Mouse (Mus musculus) kidney, adult 2 months (tissue): Measurements from ENCODE around the gene Pappa2.

Source experiments
- CTCF ChIP-seq: fragments of 200-500 bp; conservative IDR thresholded peaks from 2 replicates; pipeline ENCODE4 v1.5.1; 2011; ENCODE audit warnings: low read depth, mild to moderate bottlenecking, control low read depth, low read length, moderate library complexity, mixed read lengths; ENCODE audit not compliant: insufficient read depth, insufficient read length
- POLR2A ChIP-seq: fragments of 200-500 bp; IDR thresholded peaks from one replicate; pipeline ENCODE4 v1.6.1; 2011; ENCODE audit warnings: low read depth, low read length, control low read depth

DNA sequence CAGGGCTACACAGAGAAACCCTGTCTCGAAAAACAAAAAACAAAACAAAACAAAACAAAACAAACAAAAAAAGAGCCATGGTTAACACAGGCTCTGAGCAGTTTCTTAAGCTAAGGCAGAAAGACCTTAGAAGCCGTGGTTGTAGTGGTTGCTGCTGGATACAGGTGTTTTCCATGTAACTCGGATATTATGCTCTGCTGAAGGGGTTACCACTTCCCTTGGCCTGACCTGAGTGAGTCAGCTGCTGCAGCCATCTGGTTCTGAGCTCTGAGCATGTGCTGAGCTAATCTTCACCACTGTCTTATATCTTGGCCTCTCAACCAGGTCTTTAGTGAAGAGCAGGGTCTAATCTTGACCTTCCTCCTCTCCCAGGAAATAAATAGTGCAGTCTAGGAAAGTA, 6.8 kb upstream of the Pappa2 start:
- no peak for TF ChIP-seq CTCF
- no peak for TF ChIP-seq POLR2A
